ENCODE assay signal across 16 mouse cellular contexts in the genomic region with DNA sequence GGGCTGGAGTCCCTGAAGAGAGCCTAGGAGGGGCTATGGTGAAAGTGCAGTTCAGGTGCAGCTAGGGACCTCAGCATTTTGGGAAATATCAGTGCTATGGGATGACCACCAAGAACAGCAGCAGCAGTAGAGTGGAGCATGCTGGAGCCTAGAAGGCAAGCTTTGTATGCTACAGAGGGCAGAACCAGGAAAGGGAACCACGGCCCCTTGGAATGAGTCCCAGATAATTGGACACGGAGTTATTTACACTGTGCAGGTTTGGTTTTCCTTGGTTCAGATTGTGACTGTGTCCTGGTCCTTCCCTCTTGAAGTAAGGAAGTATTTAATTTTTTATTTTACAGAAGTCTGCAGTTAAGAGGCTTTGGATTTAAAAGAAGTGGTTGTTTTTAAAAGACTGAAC. TPM values are rescaled to one million over a fixed set of nuclear protein-coding genes. Genes with fewer than 3 reads are reported as not detected.
A peak's percentile ranks its signal among the peaks of the same experiment; 100 is the strongest.
DNase-seq lines count a peak whose midpoint lies in the region; ATAC-seq lines count a peak whose summit lies in the region.
"Had no signal": no experiment of that assay in that cellular context is flagged by ENCODE, and none has a peak within 500 bp of the region (broad histone marks: within the 10 kb centered on the region; RNA-seq: fewer than 3 reads in every experiment).

No protein-coding gene starts in this region.

- DNase-seq in heart, adult 8-10 months (ENCODE audit: low spot score) = peak; percentile 14
- peak; percentile 9 for DNase-seq in 3T3-L1 (ENCODE audit: low read depth, low spot score)
- peak; percentile 60 for DNase-seq in kidney, adult 9 months
- DNase-seq in lung, postnatal 10 days = peak; percentile 66
- no peak for DNase-seq in layer of hippocampus, adult 8-10 months (ENCODE audit: low spot score in 2 of 2)
- no peak for DNase-seq in right cerebral cortex, postnatal 4 days
- DNase-seq: adrenal gland, adult 8-10 months; cerebellum, adult 9-11 months; right cerebral cortex, postnatal 14 days had no signal

- peaks cover 14% of the 10 kb centered on the region; the same call in 1 of the 2 replicates for H3K36me3 ChIP-seq in heart, embryonic 11.5 days (ENCODE audit: control insufficient read depth, insufficient read depth, low read length)

- no peak for ATAC-seq in heart, embryonic 11.5 days (replicated peaks; ENCODE audit: insufficient number of reproducible peaks, low FRiP score, low TSS enrichment)
- ATAC-seq: CD4-positive, CD25-positive, alpha-beta regulatory T cell, adult 4 months; forebrain, embryonic 14.5 days; intestine, embryonic 16.5 days had no signal

- no peaks in the 10 kb centered on the region for H3K9me3 ChIP-seq in heart, embryonic 11.5 days (replicated peaks; ENCODE audit: control insufficient read depth, low read length)
- H3K9me3 ChIP-seq: megakaryocyte, embryonic 14.5 days; neural tube, embryonic 12.5 days had no signal

- H3K4me1 ChIP-seq in heart, embryonic 11.5 days (ENCODE audit: control insufficient read depth, insufficient read depth, low read length) = no peaks in the 10 kb centered on the region
- H3K4me1 ChIP-seq: megakaryocyte, embryonic 14.5 days; neural tube, embryonic 12.5 days had no signal

- H3K27ac ChIP-seq in heart, embryonic 11.5 days (ENCODE audit: low read depth, low read length) = no peak overlapping the region
- H3K27ac ChIP-seq: hindbrain, embryonic 14.5 days; neural tube, embryonic 12.5 days had no signal

- H3K4me2 ChIP-seq in heart, embryonic 11.5 days = no peak overlapping the region
- H3K4me2 ChIP-seq: hindbrain, embryonic 14.5 days; neural tube, embryonic 12.5 days had no signal

- 85% methylated on average over 2 of the region's 2 CpGs for WGBS in heart, embryonic 11.5 days (ENCODE audit: insufficient replicate concordance)

- no peak overlapping the region for H3K4me3 ChIP-seq in heart, embryonic 11.5 days (ENCODE audit: low read depth, low read length)
- H3K4me3 ChIP-seq: megakaryocyte, embryonic 14.5 days; neural tube, embryonic 12.5 days had no signal

- H3K27me3 ChIP-seq in heart, embryonic 11.5 days (ENCODE audit: control insufficient read depth, insufficient read depth, low read length) = no peaks in the 10 kb centered on the region
- H3K27me3 ChIP-seq: megakaryocyte, embryonic 14.5 days; neural tube, embryonic 12.5 days had no signal

- no peak overlapping the region for H3K9ac ChIP-seq in heart, embryonic 11.5 days (ENCODE audit: low read depth, low read length)
- H3K9ac ChIP-seq: hindbrain, embryonic 14.5 days; neural tube, embryonic 12.5 days had no signal

RNA-seq across cellular contexts. Expression of a gene that starts 29.2 kb away (rescaled TPM):
- 10 to 100 TPM; 29.1 to 32.4 (median 29.5) TPM for total RNA-seq in heart, adult 8-10 months (2022)
- 7.1 and 8.2 TPM in 2 replicates for polyA plus RNA-seq in heart, embryonic 11.5 days (2014; fragmentation: Nextera tagmentation; extraction: Ambion mirVana)
- 10 to 100 TPM; 69.6 to 80.3 (median 73.9) TPM for total RNA-seq in layer of hippocampus, adult 8-10 months (2022)

RNA-seq across cellular contexts. Expression of a gene that starts 51.6 kb away (rescaled TPM):
- 10 to 100 TPM in 2 of 4 experiments, 1 to 10 TPM in 2; 9.7 to 11.8 (median 10.0) TPM for total RNA-seq in heart, adult 8-10 months (2022)
- 26.2 and 27.4 TPM in 2 replicates for polyA plus RNA-seq in heart, embryonic 11.5 days (2014; fragmentation: Nextera tagmentation; extraction: Ambion mirVana)
- 10 to 100 TPM; 14.0 to 17.1 (median 16.4) TPM for total RNA-seq in layer of hippocampus, adult 8-10 months (2022)

Comparison
In these comparisons a context has a peak if more than half of its experiments do, and no peak if none do; other contexts are left out.
1. DNase-seq: peak in heart, adult 8-10 months (single experiment), 3T3-L1 (single experiment), kidney, adult 9 months (single experiment) and lung, postnatal 10 days (single experiment); none in layer of hippocampus, adult 8-10 months (0 of 2) and right cerebral cortex, postnatal 4 days (single experiment).